Mouse (Mus musculus) CD4-positive helper T cell, adult 2 months (primary cell): ENCODE data around the gene Fads3.

Experiments
- DNase-seq: peaks from one replicate; pipeline ENCODE4 v3.0.0-alpha.2; 2012; ENCODE audit warnings: low read depth, missing footprints, low spot score

The Fads3 gene

DNA sequence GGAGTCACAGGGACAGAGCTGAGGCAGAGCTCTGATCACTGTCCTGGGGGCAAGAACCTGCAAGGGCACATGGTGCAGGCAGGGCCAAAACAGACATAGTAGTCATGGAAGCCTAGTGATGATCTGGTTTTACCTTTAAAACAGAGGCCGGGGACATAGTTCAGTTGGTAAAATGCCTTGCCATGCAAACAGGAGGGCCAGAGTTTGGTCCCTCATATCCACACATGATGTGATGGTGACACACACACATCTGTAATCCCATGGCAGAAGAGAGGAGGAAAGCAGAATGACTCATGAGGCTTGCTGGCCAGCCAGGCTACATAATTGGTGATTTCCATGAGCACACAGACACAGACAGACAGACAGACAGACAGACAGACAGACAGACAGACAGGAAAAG is 66.8 kb downstream of the Fads3 start:
- DNase-seq = no peak

DNA sequence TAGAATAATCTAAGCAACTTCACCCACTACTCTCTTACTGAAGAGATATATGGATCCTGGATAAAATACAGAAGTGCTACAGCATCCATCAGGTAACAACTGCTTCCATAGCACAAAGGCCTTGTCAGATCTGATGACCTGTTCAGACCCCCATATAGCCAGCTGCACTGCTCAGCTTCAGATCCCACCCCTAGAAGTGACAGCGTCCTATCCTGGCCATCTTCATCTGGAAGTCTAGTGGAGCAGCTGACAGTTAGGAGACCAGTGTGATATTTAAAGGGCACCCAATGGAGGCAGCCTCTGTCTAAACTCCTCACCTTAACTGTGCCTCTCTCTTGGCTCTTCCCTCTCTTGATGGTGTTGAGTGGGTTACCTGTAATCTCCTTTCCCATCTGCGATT is 67.3 kb downstream of the Fads3 start:
- no peak for DNase-seq
